Mouse (Mus musculus): ENCODE results near the gene Snta1. TPM values are rescaled to one million over a fixed set of nuclear protein-coding genes. Genes with fewer than 3 reads are reported as not detected.

The Snta1 gene
- polyA plus RNA-seq, 1 experiment from 2014 or later = 4.4 TPM

DNA sequence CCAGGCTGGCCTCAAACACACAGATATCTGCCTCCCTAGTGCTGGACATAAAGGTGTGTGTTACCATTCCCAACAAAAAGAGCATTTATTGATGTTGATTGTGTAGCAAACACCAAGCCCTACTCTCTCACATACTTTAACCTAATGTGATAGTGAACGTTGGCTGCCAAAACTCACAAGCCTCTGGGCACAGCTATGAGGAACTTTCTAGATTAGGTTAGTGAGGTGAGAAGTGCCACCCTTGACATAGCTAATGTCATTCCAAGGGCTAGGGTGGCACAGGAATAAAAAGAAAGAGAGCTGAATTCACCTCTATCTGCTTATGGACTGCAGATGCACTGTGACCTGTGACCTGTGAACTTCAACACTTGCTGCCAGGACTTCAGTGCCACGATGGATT, 11.4 kb downstream of the Snta1 start:
- 95% methylated on average over 2 of the region's 2 CpGs for WGBS
- Histone ChIP-seq H3K27ac (ENCODE audit: low read depth, low read length) (no peak overlapping the region), H3K4me2 (ENCODE audit: low read depth, low read length) (no peak overlapping the region), H3K4me3 (ENCODE audit: low read depth, low read length) (no peak overlapping the region), H3K9ac (replicated peaks; ENCODE audit: low read depth, low read length) (no peak overlapping the region), H3K27me3 (ENCODE audit: control insufficient read depth, insufficient read depth, low read length) (no peaks in the 10 kb centered on the region), H3K4me1 (ENCODE audit: control insufficient read depth, insufficient read depth, low read length) (no peaks in the 10 kb centered on the region), H3K9me3 (ENCODE audit: control insufficient read depth, low read length) (no peaks in the 10 kb centered on the region), H3K36me3 (ENCODE audit: control insufficient read depth, insufficient read depth, low read length) (no peaks in the 10 kb centered on the region)
- no peak for ATAC-seq (ENCODE audit: low read depth)

DNA sequence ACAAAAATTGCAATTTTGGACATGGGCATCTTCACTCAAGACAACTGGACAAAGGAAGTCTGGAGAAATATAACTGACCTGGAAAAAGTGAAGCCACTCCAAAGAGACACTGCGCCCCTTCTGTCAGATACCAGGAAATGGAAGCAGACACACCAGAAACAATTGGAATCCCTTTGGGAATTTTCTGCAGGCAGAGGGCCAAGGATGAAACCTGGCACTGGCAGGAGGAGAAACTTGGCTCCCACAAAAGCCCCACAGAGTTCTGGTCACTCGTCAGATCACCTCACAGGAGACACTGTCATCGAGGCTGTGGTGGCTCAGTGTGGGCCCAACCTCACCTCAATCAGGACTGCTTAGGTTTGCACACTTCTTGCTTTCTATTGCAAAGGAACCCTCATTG, 13.3 kb downstream of the Snta1 start:
- Histone ChIP-seq H3K27me3 (ENCODE audit: control insufficient read depth, insufficient read depth, low read length) (no peaks in the 10 kb centered on the region), H3K27ac (ENCODE audit: low read depth, low read length) (no peak overlapping the region), H3K36me3 (ENCODE audit: control insufficient read depth, insufficient read depth, low read length) (no peaks in the 10 kb centered on the region), H3K9me3 (ENCODE audit: control insufficient read depth, low read length) (no peaks in the 10 kb centered on the region), H3K9ac (replicated peaks; ENCODE audit: low read depth, low read length) (no peak overlapping the region), H3K4me1 (ENCODE audit: control insufficient read depth, insufficient read depth, low read length) (no peaks in the 10 kb centered on the region), H3K4me2 (ENCODE audit: low read depth, low read length) (no peak overlapping the region), H3K4me3 (ENCODE audit: low read depth, low read length) (no peak overlapping the region)
- no peak for ATAC-seq (ENCODE audit: low read depth)
- 63% methylated on average over 3 of the region's 3 CpGs for WGBS

DNA sequence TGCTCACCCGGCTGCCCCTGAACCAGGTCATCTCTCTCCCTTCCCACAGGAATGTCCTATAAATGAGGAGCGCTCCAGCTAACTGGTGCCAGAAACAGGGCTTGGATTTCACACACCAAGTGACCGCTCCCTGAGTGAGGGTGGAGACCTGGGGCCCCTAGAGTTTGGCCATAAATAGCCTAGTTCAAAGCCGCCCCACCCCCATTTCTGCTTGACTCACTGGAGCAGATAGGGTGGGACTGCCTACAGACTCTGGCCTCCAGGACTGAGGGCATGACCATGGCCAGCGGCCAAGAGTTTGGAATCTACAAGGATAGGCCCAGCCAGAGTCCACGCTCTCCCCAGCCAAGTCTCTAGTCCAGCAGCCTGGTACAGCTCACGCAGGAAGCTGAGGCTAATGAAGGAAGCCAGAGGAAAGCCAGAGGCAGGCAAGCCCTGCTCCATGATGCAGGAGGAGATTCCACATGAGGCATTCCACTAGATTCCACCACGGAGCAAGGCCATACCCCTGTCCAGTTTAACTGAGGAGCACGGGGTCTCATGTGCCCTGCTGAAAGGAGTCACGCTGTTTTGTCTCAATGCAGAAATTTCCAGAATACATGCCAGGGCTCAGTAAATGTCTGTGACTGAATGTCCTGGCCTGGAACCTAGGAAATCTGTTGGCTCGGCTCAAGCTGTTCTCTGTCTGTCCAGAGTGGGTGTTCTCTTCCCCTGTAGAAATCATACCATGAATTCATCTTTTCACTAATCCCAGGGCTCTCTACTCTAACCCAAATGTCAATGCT, 17.5 kb downstream of the Snta1 start:
- Histone ChIP-seq H3K27me3 (ENCODE audit: control insufficient read depth, insufficient read depth, low read length) (no peaks in the 10 kb centered on the region), H3K4me2 (ENCODE audit: low read depth, low read length) (no peak overlapping the region), H3K4me1 (ENCODE audit: control insufficient read depth, insufficient read depth, low read length) (no peaks in the 10 kb centered on the region), H3K36me3 (ENCODE audit: control insufficient read depth, insufficient read depth, low read length) (no peaks in the 10 kb centered on the region), H3K9ac (replicated peaks; ENCODE audit: low read depth, low read length) (no peak overlapping the region), H3K4me3 (ENCODE audit: low read depth, low read length) (no peak overlapping the region), H3K9me3 (ENCODE audit: control insufficient read depth, low read length) (no peaks in the 10 kb centered on the region), H3K27ac (ENCODE audit: low read depth, low read length) (no peak overlapping the region)
- 83% methylated on average over 11 of the region's 11 CpGs for WGBS
- no peak for ATAC-seq (ENCODE audit: low read depth)

DNA sequence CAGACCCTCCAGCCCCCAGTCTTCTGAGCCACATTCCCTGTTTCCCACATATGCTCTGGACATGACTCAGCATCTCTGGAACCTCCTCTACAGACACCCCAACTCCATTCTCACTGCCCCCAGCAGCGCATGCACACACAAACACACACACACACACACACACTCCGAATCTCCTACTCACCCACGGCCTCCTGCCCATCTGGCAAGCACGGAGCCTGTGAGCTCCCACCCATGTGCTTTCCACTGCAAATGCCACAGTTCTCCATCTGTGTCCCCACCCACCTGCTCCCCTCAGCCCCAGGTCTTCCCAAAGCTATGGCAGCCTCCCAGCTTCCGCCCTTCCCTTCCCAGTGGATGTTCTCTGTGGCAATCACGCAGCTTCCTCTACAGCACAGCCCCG, 28.8 kb downstream of the Snta1 start:
- Histone ChIP-seq H3K9ac (replicated peaks; ENCODE audit: low read depth, low read length) (no peak overlapping the region), H3K4me1 (ENCODE audit: control insufficient read depth, insufficient read depth, low read length) (no peaks in the 10 kb centered on the region), H3K36me3 (ENCODE audit: control insufficient read depth, insufficient read depth, low read length) (no peaks in the 10 kb centered on the region), H3K4me3 (ENCODE audit: low read depth, low read length) (no peak overlapping the region), H3K27ac (ENCODE audit: low read depth, low read length) (no peak overlapping the region), H3K9me3 (ENCODE audit: control insufficient read depth, low read length) (no peaks in the 10 kb centered on the region), H3K4me2 (ENCODE audit: low read depth, low read length) (no peak overlapping the region), H3K27me3 (ENCODE audit: control insufficient read depth, insufficient read depth, low read length) (no peaks in the 10 kb centered on the region)
- 86% methylated on average over 7 of the region's 7 CpGs for WGBS
- no peak for ATAC-seq (ENCODE audit: low read depth)

DNA sequence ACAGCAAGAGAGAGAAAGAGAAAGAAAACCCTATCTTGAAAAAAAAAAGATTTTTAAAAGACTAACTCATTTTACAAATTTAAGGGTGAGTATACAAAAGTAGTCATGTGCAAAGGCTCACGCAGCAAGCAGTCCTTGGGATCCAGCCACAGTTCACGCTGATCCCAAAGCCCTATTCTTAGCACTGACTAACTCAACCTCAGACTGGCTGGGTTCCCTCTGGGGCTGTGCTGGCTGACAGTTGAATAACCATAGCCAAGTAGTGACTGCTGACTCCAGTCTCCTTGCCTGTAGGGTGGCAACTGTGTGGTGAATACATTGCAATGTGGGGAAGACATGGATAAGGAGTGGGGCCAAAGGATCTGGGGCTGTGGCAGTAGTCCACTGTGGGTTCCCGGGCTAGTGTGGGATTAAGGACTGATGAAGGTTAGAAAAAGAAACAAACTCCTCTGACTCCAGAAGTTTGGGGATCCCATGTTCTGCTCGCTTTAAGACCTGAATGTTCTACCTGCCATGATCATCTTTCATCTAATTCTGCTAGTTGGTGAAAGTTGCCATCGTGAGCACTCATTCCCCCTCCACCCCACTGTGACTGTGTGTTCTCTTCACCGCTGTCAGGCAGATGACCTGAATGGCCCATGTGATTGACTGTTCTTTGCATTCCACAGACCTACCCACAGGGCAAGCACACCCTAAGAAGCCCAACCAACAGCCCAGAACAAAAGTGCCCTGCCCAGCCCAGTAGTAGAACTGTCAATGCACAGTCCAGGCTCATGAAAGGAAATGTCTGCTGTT, 32.9 kb downstream of the Snta1 start:
- no peaks in the 10 kb centered on the region for H3K36me3 ChIP-seq (ENCODE audit: control insufficient read depth, insufficient read depth, low read length)
- no peaks in the 10 kb centered on the region for H3K9me3 ChIP-seq (ENCODE audit: control insufficient read depth, low read length)
- H3K27me3 ChIP-seq (ENCODE audit: control insufficient read depth, insufficient read depth, low read length) = no peaks in the 10 kb centered on the region
- no peak overlapping the region for H3K4me3 ChIP-seq (ENCODE audit: low read depth, low read length)
- no peak overlapping the region for H3K9ac ChIP-seq (replicated peaks; ENCODE audit: low read depth, low read length)
- 0 out of 2 replicates have a peak, but pooled peaks cover 4% of the 10 kb centered on the region for H3K4me1 ChIP-seq (ENCODE audit: control insufficient read depth, insufficient read depth, low read length)
- WGBS = 72% methylated on average over 6 of the region's 6 CpGs
- no peak overlapping the region for H3K27ac ChIP-seq (ENCODE audit: low read depth, low read length)
- ATAC-seq (ENCODE audit: low read depth) = no peak
- no peak overlapping the region for H3K4me2 ChIP-seq (ENCODE audit: low read depth, low read length)

DNA sequence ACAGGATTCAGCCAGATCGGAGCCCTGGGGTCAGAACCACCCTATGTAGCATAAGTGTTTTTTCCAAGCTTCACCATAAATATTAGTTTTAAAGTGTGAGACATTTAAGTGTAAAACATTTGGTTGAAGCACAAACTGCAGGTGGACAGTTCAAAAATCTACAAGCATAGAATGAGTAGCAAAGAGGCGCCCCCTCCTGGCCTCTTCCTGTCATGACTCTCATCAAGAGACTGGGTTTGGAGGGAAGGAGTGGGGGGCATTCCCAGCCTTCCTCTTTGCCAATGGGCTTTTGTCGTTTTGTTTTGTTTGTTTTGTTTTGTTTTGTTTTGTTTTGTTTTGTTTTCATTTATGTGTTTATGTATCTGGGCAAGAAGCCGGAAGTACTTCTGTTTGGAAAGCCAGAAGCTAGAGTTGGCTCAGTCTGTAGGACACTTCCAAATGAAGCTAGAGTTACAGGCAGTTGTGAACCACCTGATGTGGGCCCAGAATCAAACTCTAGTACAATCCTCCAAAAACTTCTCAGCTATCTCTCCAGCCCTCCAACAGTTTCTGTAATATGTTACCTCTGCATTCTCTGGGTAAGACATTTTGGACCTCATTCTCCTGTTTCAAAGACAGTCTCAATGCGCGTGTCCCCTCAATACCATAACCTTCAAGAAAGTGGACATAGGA, 33.8 kb downstream of the Snta1 start:
- no peak overlapping the region for H3K4me2 ChIP-seq (ENCODE audit: low read depth, low read length)
- H3K4me3 ChIP-seq (ENCODE audit: low read depth, low read length) = no peak overlapping the region
- H3K27ac ChIP-seq (ENCODE audit: low read depth, low read length) = no peak overlapping the region
- 0 out of 2 replicates have a peak, but pooled peaks cover 4% of the 10 kb centered on the region for H3K4me1 ChIP-seq (ENCODE audit: control insufficient read depth, insufficient read depth, low read length)
- no peak overlapping the region for H3K9ac ChIP-seq (replicated peaks; ENCODE audit: low read depth, low read length)
- ATAC-seq (ENCODE audit: low read depth) = no peak
- no peaks in the 10 kb centered on the region for H3K9me3 ChIP-seq (ENCODE audit: control insufficient read depth, low read length)
- H3K36me3 ChIP-seq (ENCODE audit: control insufficient read depth, insufficient read depth, low read length) = no peaks in the 10 kb centered on the region
- no peaks in the 10 kb centered on the region for H3K27me3 ChIP-seq (ENCODE audit: control insufficient read depth, insufficient read depth, low read length)
- 59% methylated on average over 6 of the region's 6 CpGs for WGBS

DNA sequence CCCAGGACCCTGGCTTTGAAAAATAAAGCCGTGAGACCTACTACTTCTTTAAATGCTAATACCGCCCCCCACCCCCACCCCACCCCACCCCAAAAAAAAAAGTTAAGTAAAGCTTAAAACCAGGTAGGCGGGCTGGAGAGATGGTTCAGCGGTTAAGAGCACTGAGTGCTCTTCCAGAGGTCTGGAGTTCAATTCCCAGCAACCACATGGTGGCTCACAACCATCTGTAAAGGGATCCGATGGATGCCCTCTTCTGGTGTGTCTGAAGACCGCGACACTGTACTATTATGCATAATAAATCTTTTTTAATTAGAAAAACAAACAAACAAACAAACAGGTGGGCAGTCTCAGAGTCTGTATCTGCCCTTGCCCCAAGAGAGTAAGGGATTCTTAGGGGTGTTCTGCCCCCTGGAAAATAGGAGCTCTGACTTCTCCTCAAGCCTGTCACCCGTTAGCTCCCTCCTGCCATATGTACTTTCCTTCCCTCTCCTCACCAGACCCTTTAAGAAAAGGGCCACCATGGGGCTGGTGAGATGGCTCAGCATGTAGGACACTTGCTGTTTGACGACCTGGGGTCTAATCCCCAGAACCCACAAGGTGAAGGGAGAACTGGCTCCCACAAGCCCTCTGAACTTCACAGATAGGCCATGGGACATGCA, 34.9 kb downstream of the Snta1 start, which contains the start of gene Cdk5rap1:
Cdk5rap1 (minus strand) TSS at position 169 of the 659 bp plus-strand sequence.
- WGBS = 17% methylated on average over 9 of the region's 9 CpGs
- peak within 1 kb of the TSS; percentile 69 for H3K4me3 ChIP-seq (ENCODE audit: low read depth, low read length)
- peak within 1 kb of the TSS; percentile 58; the same call in 1 of the 2 replicates for H3K27ac ChIP-seq (ENCODE audit: low read depth, low read length)
- H3K4me1 ChIP-seq (ENCODE audit: control insufficient read depth, insufficient read depth, low read length) = 0 out of 2 replicates have a peak, but pooled peaks cover 4% of the 10 kb centered on the region
- H3K27me3 ChIP-seq (ENCODE audit: control insufficient read depth, insufficient read depth, low read length) = no peaks in the 10 kb centered on the region
- H3K36me3 ChIP-seq (ENCODE audit: control insufficient read depth, insufficient read depth, low read length) = no peaks in the 10 kb centered on the region
- no peaks in the 10 kb centered on the region for H3K9me3 ChIP-seq (ENCODE audit: control insufficient read depth, low read length)
- ATAC-seq (ENCODE audit: low read depth) = peak; percentile 67
- peak within 1 kb of the TSS; percentile 84 for H3K4me2 ChIP-seq (ENCODE audit: low read depth, low read length)
- peak within 1 kb of the TSS; percentile 92 for H3K9ac ChIP-seq (replicated peaks; ENCODE audit: low read depth, low read length)

DNA sequence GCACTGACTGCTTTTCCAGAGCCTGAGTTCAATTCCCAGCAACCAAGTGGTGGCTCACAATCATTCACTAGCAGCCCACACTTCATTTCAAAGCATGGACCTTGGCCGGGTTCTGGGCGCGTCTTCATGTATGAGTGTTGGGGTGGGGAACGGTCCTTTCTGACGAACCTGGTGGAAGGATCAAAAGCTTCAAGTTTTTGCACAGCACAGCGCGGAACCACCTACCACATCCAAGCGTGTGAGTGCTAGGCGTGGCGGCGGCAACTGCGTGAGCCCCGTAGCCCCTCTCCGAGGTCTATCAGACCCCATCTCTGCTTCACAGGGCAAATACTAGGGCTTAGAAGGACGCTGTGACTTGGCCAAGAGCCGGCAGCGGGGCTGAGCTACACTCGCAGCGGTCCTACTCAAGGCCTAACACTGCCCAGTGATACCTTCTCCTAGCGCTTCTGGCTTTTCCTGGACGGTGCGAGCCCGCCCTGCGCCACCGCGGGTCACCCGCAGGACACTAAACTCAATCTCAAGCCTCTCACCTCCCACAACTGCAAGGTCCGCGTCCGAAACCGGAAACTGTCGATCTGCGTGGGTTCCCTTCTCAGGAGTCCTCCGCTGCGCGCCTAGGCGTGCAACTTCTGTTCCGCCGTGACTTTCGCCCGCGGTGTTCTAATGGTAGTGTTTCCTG, 35.6 kb downstream of the Snta1 start:
- peak overlapping the region; percentile 58; the same call in 1 of the 2 replicates for H3K27ac ChIP-seq (ENCODE audit: low read depth, low read length)
- under 1% methylated on average over 42 of the region's 42 CpGs for WGBS
- H3K9ac ChIP-seq (replicated peaks; ENCODE audit: low read depth, low read length) = peak overlapping the region; percentile 92
- peak overlapping the region; percentile 84 for H3K4me2 ChIP-seq (ENCODE audit: low read depth, low read length)
- ATAC-seq (ENCODE audit: low read depth) = peak; percentile 92
- no peaks in the 10 kb centered on the region for H3K27me3 ChIP-seq (ENCODE audit: control insufficient read depth, insufficient read depth, low read length)
- H3K4me1 ChIP-seq (ENCODE audit: control insufficient read depth, insufficient read depth, low read length) = 0 out of 2 replicates have a peak, but pooled peaks cover 4% of the 10 kb centered on the region
- H3K36me3 ChIP-seq (ENCODE audit: control insufficient read depth, insufficient read depth, low read length) = no peaks in the 10 kb centered on the region
- no peaks in the 10 kb centered on the region for H3K9me3 ChIP-seq (ENCODE audit: control insufficient read depth, low read length)
- H3K4me3 ChIP-seq (ENCODE audit: low read depth, low read length) = peak overlapping the region; percentile 69
